Mouse (Mus musculus) heart, postnatal 10 days (tissue): ENCODE data around the gene Mapk1ip1. TPM values are rescaled to one million over a fixed set of nuclear protein-coding genes. Genes with fewer than 3 reads are reported as not detected.

Experiments
- DNase-seq, 2 experiments: peaks; one replicate each; pipeline ENCODE4 v3.0.0; 2021
- intact Hi-C: fragments of 180-260 bp; cut with DNase I; formaldehyde crosslinking; loops from one replicate; pipeline ENCODE4 v1.15.1; 2025
- total RNA-seq, 2 experiments: library from RNA; stranded (reverse); gene quantifications; 2 replicates each; pipeline ENCODE4 v1.2.3; 2021

The Mapk1ip1 gene
- total RNA-seq, 2 experiments from 2014 or later = 17.6 to 19.2 TPM

- intact Hi-C loops = loop anchor here (10.0 kb wide), 1 partner anchor 363 kb away; no protein-coding TSS in a partner anchor
- no peak for DNase-seq
These were observed 4.5 kb downstream of the Mapk1ip1 start for GRCm38 (mm10) chr7:138841436-138842151.

DNA sequence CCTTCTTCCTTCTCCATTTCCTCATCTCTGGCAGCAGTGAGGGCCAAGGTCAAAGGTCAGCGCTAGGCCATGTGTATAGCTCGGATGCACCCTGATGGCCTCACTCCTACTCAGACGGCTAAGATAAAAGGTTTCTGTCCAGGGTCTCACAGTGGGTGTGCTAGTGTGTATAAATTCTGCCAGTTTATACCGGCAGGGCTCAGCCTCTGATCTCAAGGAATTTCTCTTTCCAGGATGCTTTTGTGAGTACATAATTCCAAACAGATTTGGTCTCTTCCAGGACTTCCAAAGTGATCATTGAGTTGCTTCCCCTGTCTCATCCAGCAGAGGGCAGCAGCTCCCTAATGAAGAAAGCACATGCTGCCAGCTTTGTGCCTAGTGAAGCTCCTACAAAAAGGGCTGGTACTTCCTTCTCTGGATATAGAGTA is 5.5 kb downstream of the Mapk1ip1 start:
- peak; percentile 85 to 90 for DNase-seq
- intact Hi-C loops = loop anchor here (1.0 to 10.0 kb wide), 2 partner anchors 84 to 364 kb away; no protein-coding TSS in a partner anchor

DNA sequence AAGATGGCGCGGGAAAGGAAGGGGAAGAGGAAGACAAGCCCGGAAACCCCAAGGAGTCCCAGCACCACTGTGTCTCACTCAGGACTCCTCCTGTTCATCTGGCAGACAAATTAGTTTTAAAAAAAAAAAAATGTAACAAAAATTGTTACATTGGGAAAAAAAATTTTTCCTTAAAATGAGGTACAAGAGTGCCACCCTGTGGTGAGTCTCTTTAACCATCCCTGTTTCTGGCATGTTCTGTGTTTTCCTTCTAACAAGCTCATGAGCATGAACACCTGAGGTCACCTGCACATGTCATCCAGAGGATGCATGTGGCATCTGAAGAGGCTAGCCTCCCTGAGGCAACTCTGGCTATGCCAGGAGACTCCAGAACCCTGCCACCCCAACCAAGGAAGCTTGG is 11.0 kb downstream of the Mapk1ip1 start:
- intact Hi-C loops = no loop called here

DNA sequence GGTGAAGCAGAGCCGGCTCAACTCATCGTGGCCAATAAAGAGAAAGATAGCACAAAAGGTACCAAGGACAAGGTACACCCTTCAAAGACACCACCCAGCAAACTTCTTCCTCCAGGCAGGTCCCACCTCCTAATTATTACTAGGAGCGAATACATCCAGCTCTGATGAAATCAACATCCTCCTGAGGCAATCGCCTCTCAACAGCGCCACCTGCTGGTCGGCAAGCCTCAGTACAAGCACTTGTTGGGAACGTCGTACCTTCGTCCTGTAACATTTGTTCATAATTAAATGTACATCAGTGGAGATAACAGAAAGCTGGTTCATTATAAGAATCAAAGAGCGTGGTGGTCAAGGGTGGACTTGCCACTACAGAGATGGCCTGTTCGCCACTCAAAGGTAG is 18.3 kb downstream of the Mapk1ip1 start:
- DNase-seq = peak; percentile 61 to 78
- intact Hi-C loops = loop anchor here (1.0 to 5.0 kb wide), 3 partner anchors 93 to 1350 kb away; no protein-coding TSS in a partner anchor

More for the DNA sequence above, 11.0 kb downstream of the Mapk1ip1 start:
- no peak for DNase-seq

GRCm38 (mm10) chr7:138824995-138825756 is 20.9 kb downstream of the Mapk1ip1 start:
- intact Hi-C loops = loop anchor here (5.0 kb wide), 1 partner anchor 1223 kb away; no protein-coding TSS in a partner anchor
- DNase-seq = no peak

- intact Hi-C loops = no loop called here
- no peak for DNase-seq
These were observed 21.6 kb downstream of the Mapk1ip1 start for GRCm38 (mm10) chr7:138824423-138824822.

- intact Hi-C loops = no loop called here
- DNase-seq = peak in 1 of 2 experiments; percentile 16
These were observed 27.8 kb downstream of the Mapk1ip1 start for GRCm38 (mm10) chr7:138818314-138818713.

DNA sequence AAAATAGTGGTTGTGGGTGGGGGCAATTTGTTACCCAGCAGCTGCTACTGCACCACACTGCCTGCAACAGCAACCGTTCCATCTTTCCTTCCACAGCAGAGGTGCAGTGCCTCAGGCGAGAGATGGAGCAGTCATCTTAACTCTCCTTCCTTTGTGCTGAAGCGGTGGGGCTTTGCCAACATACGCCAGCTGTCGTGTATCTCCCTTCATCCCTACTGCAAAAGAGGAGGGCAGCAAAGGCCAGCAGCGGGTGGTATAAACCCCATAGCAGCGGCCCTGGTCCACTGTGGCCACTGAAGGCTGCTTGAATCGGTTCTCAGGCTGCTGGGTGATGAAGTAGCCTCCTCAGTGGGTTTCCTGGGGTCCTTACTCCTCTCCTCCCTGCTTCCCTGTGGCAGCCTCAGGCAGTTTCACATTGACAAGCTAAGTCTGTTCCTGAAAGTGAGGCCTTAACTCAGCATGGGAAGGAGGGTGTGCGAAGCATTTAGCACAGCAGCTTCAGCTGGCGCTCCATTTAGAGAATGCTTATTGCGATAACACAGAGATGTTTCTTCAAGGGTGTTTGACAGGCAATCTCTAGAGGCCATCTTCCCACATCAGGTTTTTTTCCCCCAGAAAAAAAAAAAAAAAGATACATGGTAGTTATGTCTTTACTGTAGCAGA is 32.7 kb downstream of the Mapk1ip1 start:
- DNase-seq = peak; percentile 20 to 41
- intact Hi-C loops = no loop called here

GRCm38 (mm10) chr7:138807146-138807545 is 38.9 kb downstream of the Mapk1ip1 start:
- DNase-seq = no peak

GRCm38 (mm10) chr7:138803386-138803785 is 42.7 kb downstream of the Mapk1ip1 start:
- no peak for DNase-seq
- intact Hi-C loops = no loop called here

More at GRCm38 (mm10) chr7:138807146-138807545, 38.9 kb downstream of the Mapk1ip1 start:
- intact Hi-C loops = no loop called here

GRCm38 (mm10) chr7:138788109-138788508 is 58.0 kb downstream of the Mapk1ip1 start:
- intact Hi-C loops = no loop called here
- DNase-seq = peak; percentile 32 to 40

Other genes starting within 250 kb of the Mapk1ip1 start
- 10 to 100 TPM; 47.2 to 52.3 TPM for gene Ppp2r2d, start 194 bp downstream of the Mapk1ip1 start, total RNA-seq
- gene Bnip3, start 63.2 kb upstream of the Mapk1ip1 start, total RNA-seq = 100 to 1,000 TPM in 1 of 2 experiments, 10 to 100 TPM in 1; 91.4 to 123 TPM
- gene Jakmip3, start 94.5 kb upstream of the Mapk1ip1 start, total RNA-seq = under 1 TPM in 1 of 2 experiments, not detected in 1; 0.19 TPM
- gene Dpysl4, start 239.7 kb upstream of the Mapk1ip1 start, total RNA-seq = 1 to 10 TPM; 2.8 to 3.3 TPM